ENCODE assay signal across 9 mouse cellular contexts in genomic region chr15:102665494-102665893, GRCm38 (mm10). TPM values are rescaled to one million over a fixed set of nuclear protein-coding genes. Genes with fewer than 3 reads are reported as not detected.
DNase-seq lines count a peak whose midpoint lies in the region; ATAC-seq and TF ChIP-seq lines count a peak whose summit lies in the region.
"Had no signal": no experiment of that assay in that cellular context is flagged by ENCODE, and none has a peak within 500 bp of the region (broad histone marks: within the 10 kb centered on the region; RNA-seq: fewer than 3 reads in every experiment).

No protein-coding gene starts in this region.

- no peak for TF ChIP-seq POLR2A in heart, adult 2 months (IDR thresholded peaks at IDR 0.05; ENCODE audit: insufficient read depth, low read depth, low read length)

- no peak overlapping the region for H3K4me3 ChIP-seq in heart, adult 2 months
- no peak overlapping the region for H3K4me3 ChIP-seq in midbrain, embryonic 13.5 days (replicated peaks)
- H3K4me3 ChIP-seq: megakaryocyte, embryonic 14.5 days had no signal

- peak; percentile 79 for TF ChIP-seq CTCF in heart, adult 2 months (IDR thresholded peaks at IDR 0.05)

- peaks cover 21% of the 10 kb centered on the region for H3K36me3 ChIP-seq in heart, adult 2 months (ENCODE audit: control insufficient read depth, insufficient read depth, low read length)
- H3K36me3 ChIP-seq in midbrain, embryonic 13.5 days: peaks cover 69% of the 10 kb centered on the region

- intact Hi-C loops in heart, adult 2 months (cut with DNase I): loop anchor here (5.0 kb wide), 1 partner anchor 118 kb away; no protein-coding TSS in a partner anchor
- intact Hi-C loops in left cerebral cortex, postnatal 25 days (cut with DNase I): no loop called here

- peaks cover 4% of the 10 kb centered on the region for H3K4me1 ChIP-seq in heart, adult 2 months (ENCODE audit: control insufficient read depth, insufficient read depth, low read length)
- peaks cover 18% of the 10 kb centered on the region for H3K4me1 ChIP-seq in midbrain, embryonic 13.5 days (replicated peaks)

- H3K9ac ChIP-seq in heart, adult 2 months (ENCODE audit: low read depth, low read length): no peak overlapping the region
- no peak overlapping the region for H3K9ac ChIP-seq in midbrain, embryonic 13.5 days (replicated peaks)

- peak; percentile 70 for DNase-seq in layer of hippocampus, adult 11-12 months (ENCODE audit: low spot score)
- DNase-seq in layer of hippocampus, adult 9-10 months (ENCODE audit: low spot score): no peak
- DNase-seq in NIH3T3 (ENCODE audit: low read depth): peak; percentile 86
- peak; percentile 70 for DNase-seq in cerebellum, adult 9-10 months
- DNase-seq in heart, adult 2 months: peak; percentile 36 to 53
- peak; percentile 39 to 63 for DNase-seq in left cerebral cortex, postnatal 25 days (ENCODE audit: low spot score in 2 of 2)
- DNase-seq in testis, postnatal 10 days (ENCODE audit: low spot score): peak; percentile 75

- H3K79me2 ChIP-seq in heart, adult 2 months (replicated peaks; ENCODE audit: control insufficient read depth, insufficient read depth, low read length): peaks cover 2% of the 10 kb centered on the region

- no peaks in the 10 kb centered on the region for H3K9me3 ChIP-seq in midbrain, embryonic 13.5 days
- H3K9me3 ChIP-seq: megakaryocyte, embryonic 14.5 days had no signal

- ATAC-seq in midbrain, embryonic 13.5 days: 0 out of 2 replicates have a peak, but pooled peaks have one; percentile 15

- TF ChIP-seq EP300 in heart, adult 2 months (IDR thresholded peaks at IDR 0.05; ENCODE audit: insufficient read depth, low read depth, low read length): 0 out of 2 replicates have a peak, but pooled peaks have one; percentile 18

- WGBS in heart, adult 2 months: 27% methylated on average over 4 of the region's 4 CpGs
- 61% methylated on average over 4 of the region's 4 CpGs for WGBS in midbrain, embryonic 13.5 days

- H3K4me2 ChIP-seq in midbrain, embryonic 13.5 days (replicated peaks): no peak overlapping the region

- no peak overlapping the region for H3K27ac ChIP-seq in heart, adult 2 months
- no peak overlapping the region for H3K27ac ChIP-seq in midbrain, embryonic 13.5 days

- H3K27me3 ChIP-seq in heart, adult 2 months (ENCODE audit: control insufficient read depth, insufficient read depth, low read length): no peaks in the 10 kb centered on the region
- no peaks in the 10 kb centered on the region for H3K27me3 ChIP-seq in midbrain, embryonic 13.5 days
- H3K27me3 ChIP-seq: megakaryocyte, embryonic 14.5 days had no signal

RNA-seq across cellular contexts. Expression of gene Atp5g2, which starts 6.7 kb away (rescaled TPM):
- total RNA-seq in heart, adult 2 months (2021): 10 to 100 TPM; 30.6 to 33.5 TPM
- polyA plus RNA-seq in heart, adult 2 months (2012; rRNA removed): 417 and 578 TPM in 2 replicates
- 10 to 100 TPM; 11.6 to 14.2 TPM for total RNA-seq in left cerebral cortex, postnatal 25 days (2021)
- polyA plus RNA-seq in midbrain, embryonic 13.5 days (2015; fragmentation: Nextera tagmentation; extraction: Ambion mirVana): 58.9 and 59.1 TPM in 2 replicates

RNA-seq across cellular contexts. Expression of gene Atf7, which starts 40.2 kb away (rescaled TPM):
- 10 to 100 TPM; 49.9 TPM for total RNA-seq in heart, adult 2 months (2021)
- 77.6 and 122 TPM in 2 replicates for polyA plus RNA-seq in heart, adult 2 months (2012; rRNA removed)
- 10 to 100 TPM; 30.9 to 36.8 TPM for total RNA-seq in left cerebral cortex, postnatal 25 days (2021)
- polyA plus RNA-seq in midbrain, embryonic 13.5 days (2015; fragmentation: Nextera tagmentation; extraction: Ambion mirVana): 15.9 and 22.1 TPM in 2 replicates

RNA-seq across cellular contexts. Expression of gene Gm28047, which starts 40.6 kb away (rescaled TPM):
- total RNA-seq in heart, adult 2 months (2021): 1 to 10 TPM in 1 of 2 experiments, under 1 TPM in 1; 0.36 to 1.3 TPM
- polyA plus RNA-seq in heart, adult 2 months (2012; rRNA removed): not detected in 2 replicates
- total RNA-seq in left cerebral cortex, postnatal 25 days (2021): 1 to 10 TPM in 1 of 2 experiments, under 1 TPM in 1; 0.57 to 1.8 TPM
- not detected in 2 replicates for polyA plus RNA-seq in midbrain, embryonic 13.5 days (2015; fragmentation: Nextera tagmentation; extraction: Ambion mirVana)

RNA-seq across cellular contexts. Expression of gene Calcoco1, which starts 56.5 kb away (rescaled TPM):
- 100 to 1,000 TPM in 1 of 2 experiments, 10 to 100 TPM in 1; 98.0 to 124 TPM for total RNA-seq in heart, adult 2 months (2021)
- polyA plus RNA-seq in heart, adult 2 months (2012; rRNA removed): 108 and 133 TPM in 2 replicates
- 10 to 100 TPM; 64.4 to 68.3 TPM for total RNA-seq in left cerebral cortex, postnatal 25 days (2021)
- polyA plus RNA-seq in midbrain, embryonic 13.5 days (2015; fragmentation: Nextera tagmentation; extraction: Ambion mirVana): 41.9 and 51.1 TPM in 2 replicates
